Mouse (Mus musculus) C2C12 (cell line): ENCODE data around the gene Myo6.

Experiments
- CTCF ChIP-seq: IDR thresholded peaks from one replicate; pipeline ENCODE4 v1.5.1; 2011; ENCODE audit not compliant: control insufficient read depth, insufficient read depth, insufficient read length
- MAX ChIP-seq: IDR thresholded peaks from one replicate; pipeline ENCODE4 v1.6.1; 2011; ENCODE audit warnings: mild to moderate bottlenecking, control low read depth
- MYOD1 ChIP-seq: IDR thresholded peaks from one replicate; pipeline ENCODE4 v1.6.1; 2011; ENCODE audit warnings: low read depth; ENCODE audit not compliant: control insufficient read depth, insufficient read length

DNA sequence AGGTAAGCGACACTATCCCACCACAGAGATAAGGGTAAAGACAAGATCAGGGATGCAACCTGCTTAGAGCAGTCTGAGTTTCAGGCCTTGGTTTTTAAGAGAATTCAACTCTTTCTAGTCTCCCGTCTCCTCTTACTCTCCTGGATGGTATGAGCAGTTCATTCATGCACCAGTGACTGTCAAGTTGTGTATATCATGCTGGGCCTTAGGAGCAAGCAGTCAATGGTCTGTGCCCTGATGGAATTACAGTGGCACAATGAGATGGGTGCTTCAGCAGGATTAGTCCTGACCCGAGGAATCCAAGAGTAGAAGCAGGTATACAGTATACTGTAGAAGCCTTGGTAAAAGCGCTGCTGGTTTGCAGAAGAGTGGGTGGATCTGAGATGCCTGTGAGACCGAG, 50.7 kb downstream of the Myo6 start:
- TF ChIP-seq CTCF (no peak), MAX (no peak), MYOD1 (no peak)
